Mouse (Mus musculus) embryonic stem cell, embryonic (primary cell): ENCODE results near the gene Adamts14.

Experiments
- CTCF ChIA-PET, 4 experiments: fragments of 300-600 bp in 2 of 4; fragments of 350-600 bp in 2 of 4; sonication (Branson Sonifier 250); formaldehyde crosslinking; loops; one replicate each; lab custom pipeline; 2022; ENCODE audit warnings: inconsistent platforms in 2 of 4; lab: Charles Lee
- POLR2A ChIA-PET, 4 experiments: fragments of 300-600 bp in 2 of 4; fragments of 350-600 bp in 2 of 4; sonication (Branson Sonifier 250); formaldehyde crosslinking; loops; one replicate each; lab custom pipeline; 2022; ENCODE audit warnings: antibody characterized with exemption in 4 of 4, inconsistent platforms in 1 of 4; lab: Charles Lee

Adamts14 gene

GRCm38 (mm10) chr10:61273081-61273843, at the start of gene Adamts14:
Gene Adamts14 (minus strand): TSS chr10:61273438.
- CTCF ChIA-PET = interaction anchor here (0.6 to 4.5 kb wide), 21 partner anchors 12 to 613 kb away, joined by 3 to 16 read pairs (median 3); partner anchors contain the start of gene Lrrc20 (in 1 of the 4)
- POLR2A ChIA-PET = interaction anchor here (0.5 to 2.8 kb wide), 25 partner anchors 11 to 264 kb away, joined by 3 to 19 read pairs (median 4); no protein-coding TSS in a partner anchor

DNA sequence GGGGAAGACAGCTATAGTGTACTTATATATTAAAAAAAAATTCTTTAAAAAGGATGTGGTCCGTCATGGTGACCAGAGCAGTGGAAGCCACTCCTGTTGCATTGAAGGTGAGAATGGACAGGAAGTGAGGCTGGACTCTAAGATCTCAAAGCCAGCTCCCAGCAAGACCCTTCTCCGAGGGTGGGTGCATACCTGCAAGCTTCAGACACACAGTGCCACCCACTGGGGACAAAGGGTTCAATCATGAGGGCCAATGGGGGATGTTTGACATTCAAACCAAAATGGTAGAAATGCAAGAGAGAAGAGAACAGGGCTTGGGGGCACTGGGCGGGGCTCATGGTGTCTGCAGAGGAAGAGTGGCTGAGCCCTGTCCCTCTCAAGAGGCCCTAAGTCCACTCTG, 45.3 kb upstream of the Adamts14 start:
- ChIA-PET CTCF (interaction anchor here (0.5 to 2.9 kb wide), 20 partner anchors 17 to 700 kb away, joined by 3 to 9 read pairs (median 4); partner anchors contain the start of genes Adamts14 (in 1 of the 4) and Sgpl1 (in 1 of the 4)), POLR2A (interaction anchor here in 3 of 4 experiments (0.7 to 1.8 kb wide), 9 partner anchors 11 to 119 kb away, joined by 3 to 7 read pairs (median 4); no protein-coding TSS in a partner anchor)

- ChIA-PET CTCF (no interaction called here), POLR2A (interaction anchor here in 2 of 4 experiments (0.5 to 1.1 kb wide), 2 partner anchors 100 to 564 kb away, joined by 3 read pairs; no protein-coding TSS in a partner anchor)
Observed at GRCm38 (mm10) chr10:61315324-61315880, 42.2 kb upstream of the Adamts14 start.

DNA sequence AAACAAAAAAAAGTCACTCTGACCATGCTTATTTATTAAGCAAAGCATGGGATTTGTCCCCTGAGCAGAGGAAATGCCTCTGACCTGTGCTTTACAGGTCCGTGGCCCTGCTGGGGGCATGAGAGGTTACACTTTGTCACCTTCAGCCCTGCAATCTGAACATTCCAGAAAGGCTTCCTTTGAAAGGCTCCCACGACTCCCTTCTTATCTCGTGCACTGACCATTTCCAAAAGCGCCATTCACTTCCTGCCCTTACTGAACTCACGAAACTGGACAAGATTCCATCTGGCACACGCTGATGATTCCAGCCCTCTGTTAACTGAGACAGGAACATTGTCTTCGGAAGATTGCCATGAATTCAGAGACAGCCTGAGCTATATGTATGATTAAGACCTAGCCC, 40.5 kb upstream of the Adamts14 start:
- CTCF ChIA-PET = interaction anchor here in 1 of 4 experiments (1.3 kb wide), 1 partner anchor 114 kb away, joined by 3 read pairs; no protein-coding TSS in a partner anchor
- POLR2A ChIA-PET = no interaction called here

GRCm38 (mm10) chr10:61312754-61313153, 39.5 kb upstream of the Adamts14 start:
- CTCF ChIA-PET = interaction anchor here in 2 of 4 experiments (0.5 to 1.4 kb wide), 3 partner anchors 27 to 127 kb away, joined by 3 to 20 read pairs (median 4); no protein-coding TSS in a partner anchor
- POLR2A ChIA-PET = interaction anchor here in 3 of 4 experiments (0.6 to 1.3 kb wide), 7 partner anchors 9 to 1387 kb away, joined by 3 to 8 read pairs (median 3); partner anchors contain the start of gene Pald1 (in 1 of the 3)

DNA sequence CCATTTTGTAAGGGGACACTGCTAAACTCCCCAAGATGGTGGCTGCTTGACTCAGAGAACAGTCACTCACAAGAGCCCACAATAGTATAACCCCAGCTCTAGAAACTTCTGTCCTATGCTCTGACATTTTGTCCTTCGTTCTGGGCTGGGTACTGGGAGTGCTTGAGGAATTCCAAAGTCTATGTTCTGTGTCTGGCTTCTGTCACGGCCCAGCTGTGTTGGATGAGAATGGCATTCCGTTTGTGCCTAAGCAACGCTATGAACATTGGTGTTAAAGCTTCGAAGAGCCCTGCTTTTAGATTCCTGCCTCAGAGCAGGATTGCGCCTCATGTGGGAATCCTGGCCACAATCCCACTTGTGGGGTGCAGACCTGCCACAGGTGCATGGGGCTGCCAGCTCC, 38.9 kb upstream of the Adamts14 start:
- ChIA-PET CTCF (interaction anchor here in 3 of 4 experiments (0.7 to 1.4 kb wide), 4 partner anchors 27 to 87 kb away, joined by 3 to 20 read pairs (median 4); partner anchors contain the start of gene Pald1 (in 1 of the 3)), POLR2A (interaction anchor here in 3 of 4 experiments (0.7 to 1.3 kb wide), 8 partner anchors 8 to 1556 kb away, joined by 3 to 8 read pairs (median 4); partner anchors contain the start of gene Pald1 (in 1 of the 3))

GRCm38 (mm10) chr10:61308706-61309320, 35.6 kb upstream of the Adamts14 start:
- CTCF ChIA-PET = interaction anchor here in 3 of 4 experiments (0.6 to 1.1 kb wide), 3 partner anchors 33 to 109 kb away, joined by 3 to 8 read pairs (median 3); no protein-coding TSS in a partner anchor
- POLR2A ChIA-PET = interaction anchor here (0.6 to 1.8 kb wide), 5 partner anchors 12 to 158 kb away, joined by 3 to 5 read pairs (median 3); no protein-coding TSS in a partner anchor

GRCm38 (mm10) chr10:61305928-61306590, 32.8 kb upstream of the Adamts14 start:
- CTCF ChIA-PET = interaction anchor here in 2 of 4 experiments (0.6 to 1.5 kb wide), 4 partner anchors 21 to 30 kb away, joined by 3 to 5 read pairs (median 4); no protein-coding TSS in a partner anchor
- POLR2A ChIA-PET = interaction anchor here in 1 of 4 experiments (0.6 to 0.7 kb wide), 2 partner anchors 14 to 271 kb away, joined by 3 read pairs; no protein-coding TSS in a partner anchor

- ChIA-PET POLR2A (interaction anchor here in 2 of 4 experiments (0.7 to 1.6 kb wide), 2 partner anchors 8 to 66 kb away, joined by 3 to 4 read pairs; no protein-coding TSS in a partner anchor), CTCF (interaction anchor here in 1 of 4 experiments (1.4 kb wide), 1 partner anchor 92 kb away, joined by 3 read pairs; no protein-coding TSS in a partner anchor)
Observed at GRCm38 (mm10) chr10:61304046-61304445, 30.8 kb upstream of the Adamts14 start.

DNA sequence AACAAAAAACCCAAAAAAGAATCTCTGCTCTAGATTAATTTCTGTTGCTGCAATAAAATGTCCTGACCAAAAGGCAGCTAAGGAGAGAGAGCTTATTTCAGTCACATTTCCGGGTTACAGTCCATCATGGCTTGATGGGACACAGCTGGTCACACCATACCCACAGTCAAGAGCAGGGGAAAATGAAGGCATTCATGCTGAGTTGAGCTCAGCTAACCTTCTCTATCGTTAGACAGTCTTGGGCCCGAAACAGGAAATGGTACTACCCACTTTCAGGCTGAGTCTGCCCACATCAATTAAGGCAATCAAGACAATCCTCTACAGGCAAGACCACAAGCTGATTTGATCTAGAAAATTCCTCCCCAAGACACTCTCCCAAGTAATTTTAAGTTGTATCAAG, 27.8 kb upstream of the Adamts14 start:
- CTCF ChIA-PET = interaction anchor here in 3 of 4 experiments (1.0 to 2.8 kb wide), 5 partner anchors 25 to 101 kb away, joined by 3 to 8 read pairs (median 4); no protein-coding TSS in a partner anchor

GRCm38 (mm10) chr10:61297477-61297876, 24.2 kb upstream of the Adamts14 start, which contains the start of gene Prf1:
Gene Prf1 (plus strand): TSS chr10:61297833.
- ChIA-PET CTCF (interaction anchor here in 1 of 4 experiments (0.7 kb wide), 1 partner anchor 83 kb away, joined by 3 read pairs; no protein-coding TSS in a partner anchor), POLR2A (interaction anchor here in 1 of 4 experiments (0.5 kb wide), 1 partner anchor 145 kb away, joined by 3 read pairs; no protein-coding TSS in a partner anchor)

More for the DNA sequence above, 27.8 kb upstream of the Adamts14 start:
- POLR2A ChIA-PET = interaction anchor here in 1 of 4 experiments (0.6 to 1.4 kb wide), 3 partner anchors 11 to 28 kb away, joined by 3 to 5 read pairs (median 5); partner anchors contain the start of gene Adamts14

- ChIA-PET CTCF (interaction anchor here in 2 of 4 experiments (0.5 to 1.2 kb wide), 4 partner anchors 21 to 166 kb away, joined by 3 to 12 read pairs (median 3); no protein-coding TSS in a partner anchor), POLR2A (interaction anchor here in 1 of 4 experiments (0.5 to 1.0 kb wide), 2 partner anchors 77 to 144 kb away, joined by 3 read pairs; no protein-coding TSS in a partner anchor)
Observed at GRCm38 (mm10) chr10:61296713-61297445, 23.6 kb upstream of the Adamts14 start.

- CTCF ChIA-PET = interaction anchor here in 2 of 4 experiments (0.9 to 1.0 kb wide), 2 partner anchors 18 to 82 kb away, joined by 3 to 4 read pairs; no protein-coding TSS in a partner anchor
- POLR2A ChIA-PET = no interaction called here
Observed at GRCm38 (mm10) chr10:61294242-61294641, 21.0 kb upstream of the Adamts14 start.

DNA sequence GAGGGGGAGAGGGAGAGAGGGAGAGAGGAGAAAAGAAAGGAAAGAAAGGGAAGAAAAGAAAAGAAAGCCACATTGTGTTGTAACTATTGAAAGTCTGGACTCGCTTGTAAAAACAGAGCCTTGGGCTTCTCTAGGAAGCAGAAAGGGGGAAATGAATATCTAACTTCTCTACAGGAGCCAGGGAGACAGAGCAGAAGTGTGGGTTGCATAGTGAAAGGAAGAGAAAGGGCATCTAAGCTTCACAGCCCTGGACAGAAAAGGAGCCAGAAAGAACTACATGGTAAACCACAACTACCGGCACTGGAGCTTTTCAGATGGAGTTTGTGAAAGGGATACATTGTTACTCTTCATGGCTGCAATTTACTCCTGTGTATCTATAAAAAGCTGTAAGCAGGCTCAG, 17.2 kb upstream of the Adamts14 start:
- ChIA-PET POLR2A (interaction anchor here in 2 of 4 experiments (0.5 to 0.7 kb wide), 2 partner anchors 120 to 363 kb away, joined by 3 to 4 read pairs; no protein-coding TSS in a partner anchor), CTCF (no interaction called here)

- ChIA-PET CTCF (no interaction called here), POLR2A (interaction anchor here in 2 of 4 experiments (0.5 to 0.7 kb wide), 2 partner anchors 121 to 363 kb away, joined by 3 to 4 read pairs; no protein-coding TSS in a partner anchor)
Observed at GRCm38 (mm10) chr10:61290016-61290415, 16.8 kb upstream of the Adamts14 start.
